Mouse (Mus musculus) bone marrow macrophage, adult 2 months (primary cell): ENCODE results near the gene Tnfrsf23.

Source experiments
- CTCF ChIP-seq: IDR thresholded peaks from 2 replicates; pipeline ENCODE4 v1.5.1; 2012; ENCODE audit warnings: low read depth, mild to moderate bottlenecking, low read length, moderate library complexity
- POLR2A ChIP-seq: IDR thresholded peaks from 2 replicates; pipeline ENCODE4 v1.6.1; 2012; ENCODE audit warnings: mild to moderate bottlenecking, low read depth, low read length, borderline replicate concordance

GRCm38 (mm10) chr7:143712771-143713348 lies 27.2 kb upstream of the Tnfrsf23 start:
- TF ChIP-seq CTCF, result no peak
- no peak for TF ChIP-seq POLR2A
